Mouse (Mus musculus) gastrocnemius, postnatal 36 days (tissue): ENCODE results near the gene Cmtm4. TPM values are rescaled to one million over a fixed set of nuclear protein-coding genes. Genes with fewer than 3 reads are reported as not detected.

Source experiments
- DNase-seq, 2 experiments: peaks; one replicate each; pipeline ENCODE4 v3.0.0; 2022
- intact Hi-C: fragments of 180-260 bp; cut with DNase I; formaldehyde crosslinking; loops from one replicate; pipeline ENCODE4 v1.15.1; 2025
- long read RNA-seq, 2 experiments: library from polyadenylated mRNA; stranded (forward); transcript quantifications; one replicate each; pipeline ENCODE4 v2.0.0; 2021
- total RNA-seq, 2 experiments: library from RNA; stranded (reverse); gene quantifications; 2 replicates each; pipeline ENCODE4 v1.2.3; 2021

The Cmtm4 gene
- total RNA-seq: 1 to 10 TPM; 4.2 to 4.9 TPM
- long read RNA-seq, experiment 1, full-length matches to known transcripts: 1 of 4 reads
- long read RNA-seq, experiment 1, partial matches to known transcripts: 0 of 4 reads
- long read RNA-seq, experiment 1, other reads (novel, unspliced or antisense): 3 of 4 reads
- long read RNA-seq, experiment 2, full-length matches to known transcripts: 4 of 8 reads
- long read RNA-seq, experiment 2, partial matches to known transcripts: 0 of 8 reads
- long read RNA-seq, experiment 2, other reads (novel, unspliced or antisense): 4 of 8 reads

DNA sequence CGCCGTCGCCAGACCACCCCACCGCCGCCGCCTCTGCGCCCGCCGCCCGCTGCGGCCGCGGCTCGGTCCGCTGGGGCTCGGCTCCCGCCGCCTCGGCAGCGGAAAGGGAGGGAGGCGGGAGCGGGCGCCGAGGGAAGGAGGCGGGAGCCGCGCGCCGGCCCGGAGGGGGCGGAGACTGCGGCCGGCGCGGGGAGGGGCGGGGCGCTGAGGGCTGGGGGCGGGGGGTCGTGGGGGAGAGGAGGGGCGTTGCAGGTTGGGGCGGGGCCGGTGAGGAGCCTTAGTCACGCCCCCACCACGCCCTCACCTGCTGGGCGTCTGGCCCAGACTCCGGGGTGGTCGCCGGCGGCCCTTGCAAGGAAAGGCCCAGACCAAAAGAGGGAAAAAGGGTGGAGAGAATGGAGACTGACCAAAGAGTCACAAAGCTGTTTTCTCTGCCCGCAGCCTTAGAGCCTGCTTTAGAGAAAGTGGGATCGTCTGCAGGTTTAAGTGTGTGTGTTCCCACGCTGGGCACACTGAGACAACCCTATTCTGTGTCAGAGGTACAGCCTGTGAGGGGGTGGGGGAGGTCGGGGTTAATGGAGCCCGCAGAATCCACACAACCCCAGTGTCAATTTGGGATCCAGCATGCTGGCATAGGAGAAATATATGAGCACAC lies at the start of gene Cmtm4:
TSS of gene Cmtm4 (minus strand) at position 105 of the 655 bp plus-strand sequence.
- DNase-seq: peak; percentile 35 to 36
- intact Hi-C loops: no loop called here

GRCm38 (mm10) chr8:104445248-104445647 lies 49.6 kb upstream of the Cmtm4 start:
- DNase-seq: no peak
- intact Hi-C loops: no loop called here

DNA sequence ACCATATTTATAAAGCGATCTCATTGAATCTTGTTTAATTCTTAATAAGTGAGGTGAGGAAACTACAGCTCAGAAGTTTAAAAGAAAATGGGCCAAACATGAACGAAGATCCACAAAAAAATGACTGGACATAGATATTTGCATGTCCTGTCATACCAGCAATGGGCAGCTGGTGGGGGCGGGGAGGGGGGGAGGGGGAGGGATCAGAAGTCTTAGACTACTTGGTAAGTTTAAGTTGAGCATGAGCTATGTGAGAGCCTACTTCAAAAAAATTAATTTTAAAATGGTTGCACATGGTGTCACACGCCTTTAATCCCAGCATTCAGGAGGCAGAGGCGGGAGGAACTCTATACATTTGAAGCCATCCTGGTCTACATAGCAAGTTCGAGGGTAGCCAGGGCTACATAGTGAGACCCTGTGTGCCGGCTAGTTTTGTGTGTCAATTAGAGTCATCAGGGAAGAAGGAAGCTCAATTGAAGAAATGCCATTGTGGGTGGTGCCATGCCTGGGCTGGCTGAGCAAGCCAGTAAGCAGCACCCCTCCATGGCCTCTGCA lies 47.6 kb upstream of the Cmtm4 start:
- DNase-seq: no peak
- intact Hi-C loops: loop anchor here (2.0 to 5.0 kb wide), 2 partner anchors 98 to 129 kb away; no protein-coding TSS in a partner anchor

GRCm38 (mm10) chr8:104442299-104443124 lies 46.9 kb upstream of the Cmtm4 start, which contains the start of gene Dync1li2:
Gene Dync1li2, minus strand, starts transcription at chr8:104443047.
- peak; percentile 90 to 92 for DNase-seq

GRCm38 (mm10) chr8:104441613-104442012 lies 46.0 kb upstream of the Cmtm4 start:
- DNase-seq: no peak

More at GRCm38 (mm10) chr8:104442299-104443124, 46.9 kb upstream of the Cmtm4 start, which contains the start of gene Dync1li2:
- intact Hi-C loops: loop anchor here (2.0 to 5.0 kb wide), 2 partner anchors 98 to 130 kb away; no protein-coding TSS in a partner anchor

GRCm38 (mm10) chr8:104439461-104439860 lies 43.9 kb upstream of the Cmtm4 start:
- DNase-seq: no peak
- intact Hi-C loops: loop anchor here (5.0 kb wide), 1 partner anchor 187 kb away; the partner anchor contains the start of gene Cklf

More at GRCm38 (mm10) chr8:104441613-104442012, 46.0 kb upstream of the Cmtm4 start:
- intact Hi-C loops: loop anchor here (2.0 to 5.0 kb wide), 2 partner anchors 97 to 131 kb away; no protein-coding TSS in a partner anchor

GRCm38 (mm10) chr8:104437494-104438135 lies 42.0 kb upstream of the Cmtm4 start:
- no peak for DNase-seq
- intact Hi-C loops: loop anchor here (5.0 kb wide), 1 partner anchor 185 kb away; the partner anchor contains the start of gene Cklf

- intact Hi-C loops: loop anchor here (5.0 kb wide), 1 partner anchor 184 kb away; the partner anchor contains the start of gene Cklf
- no peak for DNase-seq
Measured at GRCm38 (mm10) chr8:104436591-104436990, 41.0 kb upstream of the Cmtm4 start.

DNA sequence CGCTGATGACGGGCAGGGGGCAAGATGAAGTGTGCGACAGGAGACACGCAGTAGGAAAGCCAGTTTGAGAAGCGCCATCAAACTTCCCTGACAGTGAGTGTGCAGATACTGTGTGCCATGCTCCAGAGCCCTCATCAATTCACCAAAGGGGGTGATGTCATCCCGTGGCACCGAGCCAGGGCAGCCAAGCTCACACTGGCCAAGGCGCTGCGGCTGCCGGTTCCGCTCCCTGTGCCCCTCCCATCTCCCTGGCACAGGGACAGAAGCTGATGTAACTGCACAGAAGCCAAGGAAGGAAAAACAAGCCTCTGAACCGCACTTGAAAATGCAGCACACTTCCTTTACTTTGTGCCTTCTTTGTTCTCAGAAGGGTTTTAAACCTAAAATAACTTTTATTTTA lies 40.4 kb upstream of the Cmtm4 start:
- intact Hi-C loops: loop anchor here (5.0 kb wide), 1 partner anchor 184 kb away; the partner anchor contains the start of gene Cklf
- peak; percentile 97 to 99 for DNase-seq

DNA sequence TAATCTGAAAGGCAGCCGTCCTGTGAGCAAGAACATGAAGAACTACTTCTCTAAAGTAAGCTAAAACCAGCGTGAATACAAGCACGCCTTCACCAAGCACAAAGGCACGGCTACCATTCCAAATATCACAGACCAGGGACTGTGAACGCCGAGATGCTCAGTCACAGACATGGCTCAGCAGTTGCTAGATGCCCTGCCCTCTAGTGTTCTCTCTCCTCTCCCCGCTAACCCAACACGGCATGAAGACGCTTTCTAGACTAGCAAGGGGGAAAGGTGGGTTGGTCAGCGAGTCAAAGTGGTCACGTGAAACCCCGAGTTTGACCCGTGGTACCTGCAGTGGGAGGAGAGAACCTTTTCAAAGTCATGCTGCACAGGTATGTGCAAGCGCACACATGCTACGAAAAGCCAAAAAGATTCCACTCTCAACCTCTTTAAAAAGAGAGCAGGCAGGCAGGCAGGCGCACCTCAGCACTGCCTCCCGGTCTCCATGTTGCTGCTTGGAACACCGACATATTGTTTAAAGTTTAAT lies 39.3 kb upstream of the Cmtm4 start:
- DNase-seq: no peak
- intact Hi-C loops: loop anchor here (5.0 kb wide), 1 partner anchor 183 kb away; the partner anchor contains the start of gene Cklf

DNA sequence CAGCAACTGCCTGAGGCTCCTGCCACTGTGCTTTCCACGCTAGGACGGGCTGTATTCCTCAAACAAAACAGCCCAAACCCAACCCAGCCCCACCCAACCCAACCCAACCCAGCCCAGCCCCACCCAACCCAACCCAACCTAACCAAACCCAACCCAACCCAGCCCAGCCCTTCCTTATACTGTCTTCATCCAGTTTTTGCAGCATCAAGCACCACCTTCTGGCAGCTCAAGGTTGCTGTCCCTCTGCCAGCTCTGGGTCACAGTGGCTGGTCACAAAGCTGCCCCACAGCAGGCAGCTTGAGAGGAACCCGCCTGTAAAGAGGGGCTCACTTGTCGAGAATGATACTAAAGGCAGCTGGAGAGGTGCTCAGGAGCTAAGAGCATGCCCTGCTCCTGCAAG lies 38.7 kb upstream of the Cmtm4 start:
- no peak for DNase-seq
- intact Hi-C loops: no loop called here

DNA sequence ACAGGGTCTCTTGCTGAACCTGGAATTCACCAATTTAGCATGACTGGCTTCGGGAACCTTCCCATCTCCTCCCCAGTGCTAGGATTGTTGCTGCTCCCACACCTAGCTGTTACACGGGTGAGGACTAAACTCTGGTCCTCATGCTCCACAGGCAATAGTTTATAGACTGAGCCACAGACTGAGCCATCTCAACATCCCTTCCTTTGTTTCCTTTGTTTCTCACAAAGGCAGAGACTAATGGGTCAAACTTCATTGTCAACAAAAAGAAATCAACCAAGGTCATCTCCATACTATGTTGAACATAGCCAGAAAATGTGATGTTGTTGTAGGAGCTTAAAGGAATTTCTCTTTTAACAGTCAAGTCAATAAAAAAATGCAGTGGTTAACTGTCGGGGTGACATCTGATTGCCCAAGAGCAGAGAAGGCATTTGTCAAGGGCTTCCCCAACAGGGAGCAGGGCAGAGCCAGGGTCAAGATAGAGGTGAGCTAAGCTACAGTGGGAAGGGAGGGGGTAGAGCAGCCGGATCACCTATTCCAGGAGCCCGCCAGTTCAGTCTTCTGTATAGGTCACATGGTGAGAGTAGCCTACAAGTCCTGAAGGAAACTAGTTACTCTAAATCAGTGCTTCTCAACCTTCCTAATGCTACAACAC lies 37.7 kb upstream of the Cmtm4 start:
- intact Hi-C loops: no loop called here
- DNase-seq: no peak

DNA sequence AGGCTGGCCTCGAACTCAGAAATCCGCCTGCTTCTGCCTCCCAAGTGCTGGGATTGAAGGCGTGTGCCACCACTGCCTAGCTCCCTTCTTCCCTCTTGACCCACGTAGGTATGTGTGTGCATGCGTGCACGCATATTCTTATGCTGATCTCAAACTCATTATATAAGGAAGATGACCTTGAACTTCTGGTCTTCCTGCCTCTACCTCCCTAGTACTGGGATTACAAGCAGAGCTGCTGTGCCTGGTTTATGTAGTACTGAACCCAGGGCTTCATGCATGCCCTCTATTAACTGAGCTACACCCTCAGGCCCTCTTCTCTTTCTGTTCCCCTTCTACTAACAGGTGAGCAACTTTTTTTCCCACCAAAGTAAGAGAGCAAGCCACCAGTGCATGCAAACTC lies 37.0 kb upstream of the Cmtm4 start:
- DNase-seq: no peak
- intact Hi-C loops: no loop called here

DNA sequence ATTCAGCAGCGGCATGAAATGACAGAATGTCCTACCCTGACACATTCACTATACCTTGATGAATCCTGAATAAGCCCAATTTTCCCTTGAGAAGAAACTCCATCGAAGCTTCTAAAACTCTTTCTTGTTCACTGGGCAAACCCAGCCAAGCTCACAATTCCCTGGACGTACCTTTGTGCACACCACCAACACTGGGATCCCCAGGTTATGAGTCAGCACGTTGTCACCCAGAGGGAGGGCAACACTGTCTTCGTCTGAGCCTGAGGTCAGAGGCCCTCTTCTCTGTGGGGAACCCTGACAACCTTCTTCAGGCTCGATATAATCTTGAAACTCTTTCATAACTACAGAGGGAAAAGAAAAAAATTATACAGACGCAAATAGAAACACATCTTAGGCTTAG lies 34.6 kb upstream of the Cmtm4 start:
- no peak for DNase-seq
- intact Hi-C loops: no loop called here

DNA sequence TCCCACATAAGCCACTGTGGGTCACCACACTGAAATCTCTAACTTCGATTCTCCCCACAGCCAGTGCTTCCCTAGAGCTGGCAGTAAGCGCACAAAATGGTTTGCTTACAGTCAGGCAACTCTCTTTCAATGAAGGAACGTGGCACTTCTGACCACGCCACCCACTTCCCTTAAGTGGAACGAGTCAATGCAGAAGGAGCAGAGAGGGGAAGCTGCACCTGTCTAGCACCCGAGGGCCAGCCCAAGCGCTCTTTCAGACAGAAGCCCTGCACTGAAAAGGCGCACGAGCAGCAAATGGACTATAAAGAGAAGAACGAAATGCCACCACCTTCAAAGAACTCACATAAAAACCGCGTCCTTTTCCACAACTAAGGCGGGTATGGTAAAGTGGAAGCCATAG lies 32.1 kb upstream of the Cmtm4 start:
- intact Hi-C loops: no loop called here
- DNase-seq: no peak

- intact Hi-C loops: no loop called here
- DNase-seq: no peak
Measured at GRCm38 (mm10) chr8:104422313-104422712, 26.7 kb upstream of the Cmtm4 start.

DNA sequence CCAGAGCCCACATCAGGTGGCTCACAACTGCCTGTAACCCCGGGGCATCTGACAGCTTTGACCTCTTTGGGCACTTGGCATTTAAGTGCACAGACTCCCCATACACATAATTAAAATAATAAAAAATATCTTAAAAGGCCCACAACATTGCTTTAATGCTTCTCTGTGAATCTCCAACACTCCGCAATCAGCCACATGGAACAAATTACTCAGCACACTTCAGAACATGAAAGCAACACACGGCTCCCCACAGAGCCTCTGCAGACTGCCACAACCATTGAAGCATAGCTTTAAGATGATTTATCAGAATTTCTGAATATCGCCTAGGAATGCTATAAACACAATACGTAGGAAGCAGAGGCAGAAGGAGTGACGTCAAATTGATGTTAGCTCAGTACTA lies 20.4 kb upstream of the Cmtm4 start:
- intact Hi-C loops: no loop called here
- no peak for DNase-seq

DNA sequence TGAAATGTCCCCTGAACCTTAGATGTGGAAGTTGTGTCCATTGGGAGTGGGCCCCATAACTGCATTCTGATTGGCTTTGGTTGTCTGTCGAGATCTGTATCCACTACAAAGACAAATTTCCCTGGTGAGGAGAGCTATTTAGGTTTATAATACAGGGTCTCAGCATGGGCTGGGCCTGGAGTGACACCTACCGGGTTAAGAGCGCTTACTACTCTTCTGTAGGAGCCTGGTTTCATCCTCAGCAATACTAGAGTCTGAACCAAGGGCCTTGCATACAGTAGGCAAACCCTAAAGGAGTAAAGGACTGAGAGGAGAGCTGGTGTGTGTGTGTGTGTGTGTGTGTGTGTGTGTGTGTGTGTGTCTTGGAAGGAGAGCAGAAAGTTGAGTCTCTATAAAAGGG lies 18.6 kb upstream of the Cmtm4 start:
- intact Hi-C loops: no loop called here

GRCm38 (mm10) chr8:104413770-104414169 lies 18.2 kb upstream of the Cmtm4 start:
- no peak for DNase-seq
- intact Hi-C loops: no loop called here

More for the DNA sequence above, 18.6 kb upstream of the Cmtm4 start:
- no peak for DNase-seq
